Mouse (Mus musculus) large intestine, adult 2 months (tissue): Measurements from ENCODE around the gene Tnip1. TPM values are rescaled to one million over a fixed set of nuclear protein-coding genes. Genes with fewer than 3 reads are reported as not detected.

Experiments used
- DNase-seq: peaks from one replicate; pipeline ENCODE4 v3.0.0-alpha.2; 2012; ENCODE audit warnings: low read depth, low spot score
- WGBS: fragments of 180-500 bp; shearing (Covaris S2); methylation state at CpG from one replicate; pipeline ENCODE4 v1.1.7; 2018; 5-methylcytosine and 5-hydroxymethylcytosine counted together
- polyA plus RNA-seq: library from polyadenylated mRNA; depleted of rRNA; stranded (reverse); fragments of >200 nt; gene quantifications from 2 replicates; pipeline ENCODE4 v1.2.3, GENCODE M21; 2012

The Tnip1 gene
- polyA plus RNA-seq, 1 experiment = 49.6 TPM

GRCm38 (mm10) chr11:54940056-54940455 lies 22.7 kb downstream of the Tnip1 start:
- WGBS = 87% methylated on average over 7 of the region's 7 CpGs
- no peak for DNase-seq

- no peak for DNase-seq
- 89% methylated on average over 8 of the region's 8 CpGs for WGBS
Observed at GRCm38 (mm10) chr11:54939501-54939900, 23.2 kb downstream of the Tnip1 start.

GRCm38 (mm10) chr11:54936771-54937140 lies 26.0 kb downstream of the Tnip1 start:
- 41% methylated on average over 3 of the region's 3 CpGs for WGBS
- DNase-seq = no peak

DNA sequence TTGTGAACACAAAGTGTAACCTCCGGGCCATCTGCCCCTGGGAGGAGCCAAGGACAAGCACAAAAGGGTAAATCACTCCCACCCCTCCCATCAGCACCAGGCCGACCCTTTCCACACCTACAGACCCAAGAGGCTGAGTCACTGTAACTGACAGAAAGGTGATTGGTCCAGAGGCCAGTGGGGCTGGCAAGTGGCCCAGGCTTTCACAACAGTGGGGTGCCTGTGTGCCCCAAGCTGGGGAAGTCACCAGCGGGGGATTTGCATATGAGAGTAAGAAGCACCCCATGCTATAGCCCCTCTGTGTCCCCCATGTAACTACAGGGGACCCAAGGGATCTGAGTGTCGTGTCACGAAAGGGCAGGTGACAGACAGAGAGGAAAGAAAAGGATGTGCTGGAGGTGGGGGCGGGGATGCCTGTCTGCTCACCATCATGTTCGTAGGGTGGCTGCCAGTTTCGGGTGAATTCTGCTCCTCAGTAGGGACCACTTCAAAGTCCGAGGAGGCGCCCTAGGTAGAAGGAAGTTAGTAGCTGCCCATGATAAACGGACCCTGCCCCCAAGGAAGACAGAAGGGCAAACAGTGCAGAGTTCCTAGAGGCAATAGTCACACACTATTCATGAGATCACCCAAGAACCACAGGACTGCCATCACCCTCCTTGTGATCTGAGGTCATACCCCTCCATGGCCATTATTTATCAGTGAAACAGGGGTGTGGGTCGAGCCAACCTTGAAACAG lies 26.5 kb downstream of the Tnip1 start:
- WGBS = 22% methylated on average over 12 of the region's 12 CpGs
- no peak for DNase-seq

DNA sequence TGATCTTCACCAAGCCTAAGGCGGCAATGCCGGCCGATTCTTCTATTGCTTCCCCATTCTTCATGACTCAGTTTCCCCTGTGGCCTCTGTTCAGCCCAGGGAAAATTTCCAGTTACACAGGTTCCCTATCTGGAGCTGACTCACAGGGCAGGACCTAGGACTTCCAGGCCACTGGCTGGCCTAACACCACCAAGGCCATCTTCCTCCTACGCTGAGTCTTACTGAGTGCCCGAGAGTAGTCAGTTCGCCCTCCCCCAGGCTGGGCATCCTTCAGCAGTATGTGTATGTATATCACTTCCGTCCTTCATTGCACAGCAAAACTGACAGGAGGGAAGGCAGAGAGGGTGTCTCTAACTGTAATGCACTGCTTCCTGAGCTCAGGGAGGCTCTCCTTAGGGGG lies 28.5 kb downstream of the Tnip1 start:
- WGBS = 93% methylated on average over 7 of the region's 7 CpGs
- DNase-seq = no peak

DNA sequence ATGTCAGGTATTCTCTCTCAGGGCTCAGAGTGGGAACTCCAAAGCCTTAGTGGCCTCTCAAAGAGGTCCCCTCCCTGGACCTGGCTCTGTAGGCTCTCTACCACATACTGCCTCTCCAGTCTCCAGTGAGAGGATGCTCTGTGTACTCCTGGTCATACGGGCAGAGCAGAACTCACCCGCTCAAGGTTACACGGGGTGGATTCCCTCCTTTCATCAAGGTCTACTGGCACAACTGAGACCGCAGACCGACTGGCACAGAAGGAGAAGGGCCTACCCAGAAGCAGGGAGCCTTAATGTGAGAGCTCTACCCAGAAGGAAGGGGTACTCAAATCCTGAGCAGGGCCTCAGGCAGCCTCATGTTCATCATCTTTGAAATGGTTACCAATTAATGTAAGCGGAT lies 30.2 kb downstream of the Tnip1 start:
- WGBS = 91% methylated on average over 6 of the region's 6 CpGs

DNA sequence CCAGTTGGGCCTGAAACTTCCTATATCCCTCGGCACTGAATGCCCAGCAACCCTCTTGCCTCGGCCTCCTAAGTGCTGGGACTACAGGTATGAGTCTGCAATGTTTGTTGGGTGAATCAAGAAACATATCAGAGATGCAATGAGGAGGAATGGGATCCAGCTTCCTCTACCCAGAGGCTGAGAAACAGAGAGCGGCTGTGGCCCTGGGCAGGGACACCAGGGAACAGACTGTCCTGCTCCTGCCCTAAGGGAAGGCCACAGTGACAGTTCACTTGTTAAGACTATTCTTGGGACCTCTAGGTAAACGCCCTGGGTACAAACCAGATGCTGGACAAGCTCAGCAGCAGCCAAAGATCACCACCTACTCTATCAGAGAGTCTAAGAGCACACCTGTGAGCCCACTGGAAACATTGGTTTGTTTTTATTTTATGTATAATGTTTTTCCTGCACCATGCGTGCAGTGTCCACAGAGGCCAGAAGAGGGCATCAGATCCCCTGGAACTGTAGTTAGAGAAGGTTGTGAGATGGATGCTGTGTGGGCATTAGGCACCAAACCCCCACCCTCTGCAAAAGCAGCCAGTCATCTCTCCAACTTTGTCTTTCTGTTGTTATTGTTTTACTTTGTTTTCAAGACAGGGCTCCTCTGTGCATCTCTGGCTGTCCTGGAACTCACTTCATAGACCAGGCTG lies 31.2 kb downstream of the Tnip1 start:
- WGBS = 73% methylated on average over 5 of the region's 5 CpGs
- DNase-seq = no peak

More for the DNA sequence above, 30.2 kb downstream of the Tnip1 start:
- DNase-seq = no peak

DNA sequence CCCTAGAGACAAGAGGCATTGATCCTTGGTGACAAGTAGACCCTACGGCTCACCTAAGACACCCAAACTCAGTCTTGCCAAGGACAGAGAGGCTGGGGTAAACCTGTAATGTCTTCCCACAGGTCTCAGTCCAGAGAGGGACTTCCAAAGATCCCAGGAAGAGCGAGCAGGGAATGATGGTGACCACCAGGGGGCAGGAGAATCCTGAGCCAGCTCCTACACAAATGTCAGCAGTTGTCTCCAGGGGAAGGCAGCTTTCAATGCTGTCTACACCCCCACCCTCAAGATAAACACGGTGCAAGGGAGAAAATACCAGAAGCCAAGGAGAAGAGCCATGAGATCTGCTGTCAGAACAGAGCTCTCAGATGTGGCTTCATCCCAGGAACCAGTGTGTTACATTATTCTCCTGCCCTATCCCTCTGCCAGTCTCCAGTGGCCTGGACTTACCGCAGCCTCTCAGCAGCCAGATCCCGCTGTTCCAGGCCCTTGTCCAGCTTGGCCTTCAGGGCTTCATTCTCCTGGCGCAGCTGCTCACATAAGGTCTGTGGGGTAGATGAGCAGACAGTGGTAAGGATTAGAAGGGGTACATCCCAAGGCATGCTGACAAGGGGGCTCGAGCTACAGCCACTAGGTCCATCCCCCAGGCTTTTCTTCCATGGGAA lies 32.3 kb downstream of the Tnip1 start:
- WGBS = 67% methylated on average over 7 of the region's 7 CpGs
- DNase-seq = no peak

- WGBS = 83% methylated on average over 8 of the region's 8 CpGs
- DNase-seq = no peak
Observed at GRCm38 (mm10) chr11:54929744-54930143, 33.0 kb downstream of the Tnip1 start.

DNA sequence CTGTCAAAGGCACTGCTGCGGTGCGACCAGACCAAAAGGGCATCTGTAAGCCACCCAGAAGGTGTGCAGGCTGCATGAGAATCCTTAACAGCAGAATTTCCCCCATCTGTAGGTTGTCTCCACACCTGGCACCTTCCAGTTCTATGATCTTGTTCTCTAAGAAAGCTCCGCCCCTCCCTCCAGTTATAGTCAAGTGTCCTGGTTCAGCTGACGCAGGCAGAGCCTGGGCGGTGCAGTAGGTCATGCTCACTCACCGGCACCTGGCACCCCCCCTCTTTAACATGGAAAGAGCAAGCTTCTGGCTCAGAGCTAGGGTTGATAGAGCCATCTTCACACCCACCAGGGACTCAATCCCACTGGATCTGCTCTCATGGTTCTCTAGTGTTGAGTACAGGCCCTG lies 33.4 kb downstream of the Tnip1 start:
- DNase-seq = no peak
- WGBS = 83% methylated on average over 6 of the region's 6 CpGs

DNA sequence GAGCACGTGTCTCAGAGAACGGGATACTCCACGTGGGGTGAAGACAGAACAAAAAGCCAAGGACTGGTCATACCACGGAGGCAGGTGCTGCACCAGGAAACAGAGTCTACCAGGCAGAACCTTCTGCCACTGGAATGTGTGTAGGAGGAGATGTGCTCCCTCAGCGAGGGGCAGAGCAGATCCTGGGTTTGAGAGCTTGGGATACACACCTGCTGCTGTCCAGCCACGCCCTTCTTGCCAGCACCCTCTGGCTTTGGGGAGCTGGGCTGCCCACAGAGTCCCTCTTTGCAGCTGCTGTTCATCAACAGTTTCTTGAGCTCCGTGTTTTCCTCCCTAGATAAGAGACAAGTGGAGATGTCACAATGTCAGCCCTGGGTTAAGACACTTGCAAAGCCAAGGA lies 33.8 kb downstream of the Tnip1 start:
- 73% methylated on average over 7 of the region's 7 CpGs for WGBS
- no peak for DNase-seq

GRCm38 (mm10) chr11:54928219-54928618 lies 34.5 kb downstream of the Tnip1 start:
- no peak for DNase-seq
- WGBS = 90% methylated on average over 3 of the region's 3 CpGs

DNA sequence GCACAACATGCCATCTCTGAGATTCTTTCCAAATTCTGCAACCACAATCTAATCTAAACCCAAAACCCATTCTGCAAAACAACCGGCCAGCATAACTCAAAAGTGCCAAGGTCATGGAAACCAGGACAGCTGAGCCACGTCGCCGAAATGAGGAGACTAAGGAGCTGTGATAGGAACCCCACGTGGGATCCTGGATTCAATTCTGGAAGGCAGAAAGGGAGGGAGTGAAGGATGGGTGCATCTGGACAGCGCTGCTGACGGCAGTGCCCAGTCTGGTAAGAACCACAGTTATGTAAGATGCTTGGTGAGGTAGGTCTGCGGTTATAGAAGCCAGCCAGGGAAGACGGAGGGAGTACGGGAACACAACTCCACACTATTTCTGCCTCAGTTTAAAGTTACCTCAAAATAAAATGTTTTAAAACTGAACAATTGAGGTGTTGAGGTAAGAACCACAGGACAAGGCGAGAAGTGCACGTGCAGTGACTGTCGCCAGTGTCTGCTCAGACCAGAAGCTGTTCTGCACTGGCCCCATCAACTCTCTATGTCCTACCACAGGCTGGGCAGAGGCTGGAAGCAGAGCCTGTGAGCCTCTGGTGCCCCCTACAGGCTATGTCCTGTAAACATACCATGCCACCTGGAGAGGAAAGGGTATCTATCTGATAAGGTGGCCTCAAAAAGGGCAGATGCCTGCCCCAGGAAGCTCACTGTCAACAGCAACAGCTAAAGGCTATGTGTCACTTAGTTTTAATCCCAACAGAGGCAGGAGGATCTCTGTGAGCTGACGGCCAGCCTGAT lies 35.2 kb downstream of the Tnip1 start:
- WGBS = 82% methylated on average over 14 of the region's 14 CpGs
- no peak for DNase-seq

DNA sequence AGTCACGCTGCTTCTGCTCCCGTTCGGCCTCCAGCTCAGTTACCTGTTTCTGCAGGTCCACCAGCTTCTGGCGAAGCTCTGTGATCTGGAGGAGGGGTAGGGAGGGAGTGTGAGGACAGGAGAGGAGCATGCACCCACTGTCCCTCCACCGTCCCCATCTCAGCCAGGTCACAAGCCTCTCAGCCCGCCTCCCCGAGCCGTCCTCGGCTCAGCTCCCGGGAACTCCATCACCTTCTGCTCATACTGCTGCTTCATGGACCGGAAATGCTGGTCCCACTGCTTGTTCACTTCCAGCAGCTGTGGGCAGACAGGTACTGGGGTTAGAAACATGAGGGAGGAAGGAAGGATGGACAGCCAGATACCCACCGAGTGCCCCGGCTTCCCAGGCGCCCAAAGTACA lies 38.6 kb downstream of the Tnip1 start:
- 93% methylated on average over 14 of the region's 14 CpGs for WGBS
- no peak for DNase-seq

GRCm38 (mm10) chr11:54922488-54922887 lies 40.2 kb downstream of the Tnip1 start:
- WGBS = 95% methylated on average over 3 of the region's 3 CpGs
- DNase-seq = no peak

- WGBS = 67% methylated on average over 7 of the region's 7 CpGs
- no peak for DNase-seq
Observed at GRCm38 (mm10) chr11:54921798-54922197, 40.9 kb downstream of the Tnip1 start.

GRCm38 (mm10) chr11:54920973-54921580 lies 41.6 kb downstream of the Tnip1 start:
- WGBS = 70% methylated on average over 6 of the region's 6 CpGs
- DNase-seq = no peak

DNA sequence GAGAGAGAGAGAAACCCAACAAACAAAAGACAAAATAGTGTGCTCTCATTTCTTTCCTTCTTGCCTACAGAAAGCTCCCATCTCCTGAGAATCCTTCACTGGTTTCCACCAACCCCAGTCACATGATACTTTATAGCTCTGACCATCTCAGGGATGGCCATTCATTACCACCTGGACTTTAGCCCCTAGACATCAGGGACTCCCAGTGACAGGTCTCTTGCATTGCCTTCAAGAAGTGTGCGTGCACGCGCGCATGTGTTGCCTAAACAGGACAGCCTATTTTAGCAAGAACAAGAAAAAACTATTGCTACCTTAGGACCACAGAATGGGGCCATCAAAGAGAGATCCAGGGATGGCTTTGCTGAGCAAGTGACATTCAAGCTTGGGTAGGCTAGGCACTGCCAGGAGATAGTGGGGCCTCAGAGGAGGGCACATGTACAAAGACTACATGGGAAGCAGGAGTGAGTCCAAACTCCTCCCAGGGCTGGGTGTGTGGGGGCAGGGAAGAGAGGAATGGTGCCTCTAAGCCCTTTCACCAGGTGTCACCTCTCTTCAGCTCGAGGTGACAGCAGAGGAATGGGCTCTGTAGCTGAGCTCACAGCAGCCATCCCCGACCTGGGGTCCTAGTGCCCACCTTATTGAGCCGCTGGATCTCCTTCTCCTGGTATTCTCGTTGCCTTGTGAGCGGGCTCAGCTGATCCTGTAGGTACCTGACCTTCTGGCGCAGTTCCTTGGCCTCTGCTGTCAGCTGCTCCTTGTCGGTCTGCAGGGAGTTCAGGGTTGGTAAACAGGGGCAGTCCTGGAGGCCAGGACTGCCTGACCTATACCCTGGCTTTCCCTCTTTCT lies 42.4 kb downstream of the Tnip1 start:
- WGBS = 68% methylated on average over 11 of the region's 11 CpGs
- DNase-seq = no peak

GRCm38 (mm10) chr11:54918273-54918672 lies 44.4 kb downstream of the Tnip1 start:
- 95% methylated on average over 4 of the region's 4 CpGs for WGBS
- DNase-seq = no peak
